Mouse (Mus musculus) ES-E14 (cell line): Measurements from ENCODE around the gene Znrf3. TPM values are rescaled to one million over a fixed set of nuclear protein-coding genes. Genes with fewer than 3 reads are reported as not detected.

ENCODE experiments used
- DNase-seq: peaks from one replicate; pipeline ENCODE4 v3.0.0-alpha.2; 2013; ENCODE audit warnings: low read depth, low spot score
- H3K27ac ChIP-seq: 2 replicates; pipeline ENCODE4 v1.5.1; 2012; ENCODE audit warnings: low read depth, mild to moderate bottlenecking, low read length, moderate library complexity, mixed read lengths; ENCODE audit not compliant: poor library complexity, insufficient read depth, severe bottlenecking
- H3K36me3 ChIP-seq: 2 replicates; pipeline ENCODE4 v1.6.1; 2012; ENCODE audit warnings: mild to moderate bottlenecking, low read length, moderate library complexity, mixed read lengths; ENCODE audit not compliant: control insufficient read depth, poor library complexity, insufficient read depth, severe bottlenecking
- H3K4me1 ChIP-seq, 2 experiments: fragments of 150-350 bp in 1 of 2; sonication (generic) in 1 of 2; 2 replicates each; pipeline ENCODE4 v1.6.1; 2012; ENCODE audit warnings: low read length in 2 of 2, mild to moderate bottlenecking in 1 of 2, mixed read lengths in 1 of 2; ENCODE audit not compliant: control insufficient read depth in 2 of 2, insufficient read depth in 2 of 2, poor library complexity in 1 of 2
- H3K4me3 ChIP-seq, 2 experiments: fragments of 150-350 bp in 1 of 2; sonication (generic) in 1 of 2; 2 replicates each; pipeline ENCODE4 v1.5.1; 2012; ENCODE audit warnings: low read length in 2 of 2, low read depth in 1 of 2, mild to moderate bottlenecking in 1 of 2, mixed read lengths in 1 of 2; ENCODE audit not compliant: insufficient read depth in 1 of 2, poor library complexity in 1 of 2, severe bottlenecking in 1 of 2
- H3K9ac ChIP-seq: 2 replicates; pipeline ENCODE4 v1.6.1; 2012; ENCODE audit warnings: low read depth, mild to moderate bottlenecking, low read length, mixed read lengths; ENCODE audit not compliant: poor library complexity, insufficient read depth, severe bottlenecking
- H3K9me3 ChIP-seq: fragments of 150-350 bp; sonication (generic); 2 replicates; pipeline ENCODE4 v1.6.1; 2012; ENCODE audit warnings: low read depth, mild to moderate bottlenecking, low read length; ENCODE audit not compliant: control insufficient read depth, insufficient read depth
- CHD2 ChIP-seq: IDR thresholded peaks from 2 replicates; pipeline ENCODE4 v1.6.1; 2014; ENCODE audit warnings: mild to moderate bottlenecking, low read depth, low read length, inconsistent platforms
- HCFC1 ChIP-seq: IDR thresholded peaks from 2 replicates; pipeline ENCODE4 v1.6.1; 2012; ENCODE audit warnings: low read length, inconsistent platforms, borderline replicate concordance; ENCODE audit not compliant: insufficient read depth
- MAFK ChIP-seq: IDR thresholded peaks from 2 replicates; pipeline ENCODE4 v1.6.1; 2014; ENCODE audit warnings: mild to moderate bottlenecking, low read depth, low read length, inconsistent platforms; ENCODE audit not compliant: insufficient read depth
- ZC3H11A ChIP-seq: IDR thresholded peaks from 2 replicates; pipeline ENCODE4 v1.6.1; 2012; ENCODE audit warnings: low read depth, mild to moderate bottlenecking, inconsistent platforms, low read length, borderline replicate concordance
- ZNF384 ChIP-seq: IDR thresholded peaks from 2 replicates; pipeline ENCODE4 v1.6.1; 2012; ENCODE audit warnings: low read depth, low read length, inconsistent platforms
- in situ Hi-C, 2 experiments: fragments of 600-800 bp; cut with MboI; formaldehyde crosslinking; loops; one replicate each; pipeline ENCODE4 v1.15.1; 2025; ENCODE audit warnings: low sequenced_read_pairs in 2 of 2, inconsistent platforms in 1 of 2; ENCODE audit not compliant: unreplicated experiment in 2 of 2
- total RNA-seq: library from RNA; depleted of rRNA; stranded (reverse); fragments of 300-350 nt; gene quantifications from 2 replicates; pipeline ENCODE4 v1.2.3, GENCODE M21; 2012

Znrf3 gene
- total RNA-seq, 1 experiment = 15.4 TPM

GRCm38 (mm10) chr11:5277307-5277971 is 167.2 kb downstream of the Znrf3 start:
- H3K4me1 ChIP-seq = peaks cover 0 to under 1% of the 10 kb centered on the region in 2 experiments; a peak in 1 of 4 replicates
- no peak for DNase-seq
- TF ChIP-seq ZC3H11A (no peak), ZNF384 (peak; percentile 86)
- H3K27ac ChIP-seq = no peak overlapping the region
- H3K4me3 ChIP-seq = no peak overlapping the region
- H3K9ac ChIP-seq = no peak overlapping the region
- H3K9me3 ChIP-seq = no peaks in the 10 kb centered on the region
- in situ Hi-C loops = loop anchor here in 1 of 2 experiments (25.0 kb wide), 1 partner anchor 185 kb away; no protein-coding TSS in a partner anchor
- peaks cover 23% of the 10 kb centered on the region for H3K36me3 ChIP-seq

DNA sequence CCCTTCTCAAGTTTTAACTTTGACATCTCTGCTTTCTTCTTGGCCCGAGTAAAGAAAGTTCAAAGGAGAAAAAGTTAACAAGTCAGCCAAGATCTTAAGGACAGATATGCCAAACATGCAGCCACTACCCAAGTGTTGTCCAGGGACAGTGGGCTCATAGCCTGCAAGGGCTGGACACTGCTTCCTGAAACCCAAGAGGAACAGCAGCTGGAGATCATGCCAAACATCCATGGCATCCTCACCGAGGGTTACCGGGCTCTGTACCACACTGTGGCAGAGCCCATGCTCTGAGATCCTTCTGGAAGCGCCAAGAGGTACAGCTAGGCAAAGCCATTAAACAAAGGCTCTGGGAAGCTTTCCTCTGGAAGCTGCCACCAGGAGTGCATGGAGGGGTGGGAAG is 169.4 kb downstream of the Znrf3 start:
- no peak for DNase-seq
- in situ Hi-C loops = loop anchor here in 1 of 2 experiments (25.0 kb wide), 1 partner anchor 187 kb away; no protein-coding TSS in a partner anchor
- Histone ChIP-seq H3K4me3 (no peak overlapping the region), H3K27ac (no peak overlapping the region), H3K4me1 (peaks cover 11 to 12% of the 10 kb centered on the region in 2 experiments), H3K36me3 (peaks cover 5% of the 10 kb centered on the region; the same call in 1 of the 2 replicates), H3K9me3 (no peaks in the 10 kb centered on the region), H3K9ac (no peak overlapping the region)
- TF ChIP-seq CHD2 (no peak), ZC3H11A (no peak), HCFC1 (no peak), ZNF384 (no peak), MAFK (no peak)

DNA sequence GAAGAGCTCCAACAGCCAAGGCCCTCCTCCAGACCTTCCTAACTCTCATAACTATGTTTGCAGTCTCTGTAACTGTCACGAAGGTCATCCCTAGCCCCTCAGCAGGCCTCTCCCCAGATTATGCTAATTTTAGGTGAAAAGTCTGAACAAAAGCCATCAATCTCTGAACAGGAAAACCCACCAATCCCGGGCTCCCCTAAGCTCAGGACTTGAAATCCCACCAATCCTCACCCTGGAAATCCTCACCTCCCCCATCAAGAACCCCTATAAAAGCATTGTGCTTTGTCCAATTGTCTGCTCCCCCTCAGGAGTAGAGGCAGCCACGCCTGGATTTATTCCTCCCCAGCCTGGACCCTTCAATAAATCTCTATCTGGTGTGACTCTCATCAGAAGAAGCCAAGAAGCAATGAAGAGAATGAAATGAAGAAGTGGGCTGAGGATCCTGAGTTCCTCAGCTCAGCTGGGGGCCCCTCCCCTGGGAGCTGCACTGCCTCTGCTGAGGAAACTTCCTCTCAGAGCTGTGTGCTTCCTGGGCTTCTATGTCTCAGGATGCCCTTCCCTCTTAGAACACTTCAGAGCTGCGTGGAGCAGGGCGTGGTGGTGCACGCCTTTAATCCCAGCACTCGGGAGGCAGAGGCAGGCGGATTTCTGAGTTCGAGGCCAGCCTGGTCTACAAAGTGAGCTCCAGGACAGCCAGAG is 172.0 kb downstream of the Znrf3 start:
- in situ Hi-C loops = no loop called here
- Histone ChIP-seq H3K36me3 (no peaks in the 10 kb centered on the region), H3K9me3 (no peaks in the 10 kb centered on the region), H3K4me3 (no peak overlapping the region), H3K4me1 (peaks cover 15 to 16% of the 10 kb centered on the region in 2 experiments), H3K27ac (no peak overlapping the region), H3K9ac (no peak overlapping the region)
- TF ChIP-seq CHD2 (no peak), MAFK (no peak), HCFC1 (no peak), ZC3H11A (no peak), ZNF384 (no peak)
- DNase-seq = no peak

DNA sequence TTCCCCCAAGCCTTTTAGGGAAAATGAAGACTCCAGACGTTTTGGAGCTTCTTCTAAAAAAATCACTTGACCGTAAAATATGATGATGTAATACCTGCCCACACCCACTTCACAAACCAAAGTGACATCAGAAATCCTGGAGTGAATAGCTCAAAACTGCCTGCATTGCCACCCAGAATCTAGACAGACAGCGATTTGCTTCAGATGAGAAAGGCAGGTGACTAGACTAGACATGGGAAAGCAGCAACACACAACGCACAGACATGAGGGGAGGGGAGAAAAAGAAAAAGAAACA is 172.6 kb downstream of the Znrf3 start:
- Histone ChIP-seq H3K9me3 (no peaks in the 10 kb centered on the region), H3K27ac (no peak overlapping the region)

More for the DNA sequence above, 172.6 kb downstream of the Znrf3 start:
- Histone ChIP-seq H3K4me3 (no peak overlapping the region), H3K36me3 (no peaks in the 10 kb centered on the region), H3K9ac (no peak overlapping the region), H3K4me1 (peaks cover 15 to 16% of the 10 kb centered on the region in 2 experiments)
- DNase-seq = no peak
- in situ Hi-C loops = no loop called here
- no peak for TF ChIP-seq CHD2
- TF ChIP-seq HCFC1 = no peak
- no peak for TF ChIP-seq MAFK
- TF ChIP-seq ZC3H11A = no peak
- TF ChIP-seq ZNF384 = no peak
